Mouse (Mus musculus): ENCODE data around the gene Gtdc1.

Gtdc1 gene

GRCm38 (mm10) chr2:44924618-44925017 is 2.8 kb downstream of the Gtdc1 start:
- no peak for DNase-seq (ENCODE audit: low spot score in 2 of 2)

- no peak for DNase-seq (ENCODE audit: low spot score in 2 of 2)
Observed at GRCm38 (mm10) chr2:44923056-44923883, 4.2 kb downstream of the Gtdc1 start.

- no peak for DNase-seq (ENCODE audit: low spot score in 2 of 2)
Observed at GRCm38 (mm10) chr2:44922500-44922899, 5.0 kb downstream of the Gtdc1 start.

GRCm38 (mm10) chr2:44920471-44920870 is 7.0 kb downstream of the Gtdc1 start:
- no peak for DNase-seq (ENCODE audit: low spot score in 2 of 2)

- no peak for DNase-seq (ENCODE audit: low spot score in 2 of 2)
Observed at GRCm38 (mm10) chr2:44919326-44919725, 8.1 kb downstream of the Gtdc1 start.

- no peak for DNase-seq (ENCODE audit: low spot score in 2 of 2)
Observed at GRCm38 (mm10) chr2:44918737-44919136, 8.7 kb downstream of the Gtdc1 start.

- DNase-seq (ENCODE audit: low spot score in 2 of 2): no peak
Observed at GRCm38 (mm10) chr2:44916286-44916685, 11.2 kb downstream of the Gtdc1 start.

- no peak for DNase-seq (ENCODE audit: low spot score in 2 of 2)
Observed at GRCm38 (mm10) chr2:44897801-44898200, 29.7 kb downstream of the Gtdc1 start.

- no peak for DNase-seq (ENCODE audit: low spot score in 2 of 2)
Observed at GRCm38 (mm10) chr2:44873718-44874117, 53.7 kb downstream of the Gtdc1 start.

- no peak for DNase-seq (ENCODE audit: low spot score in 2 of 2)
Observed at GRCm38 (mm10) chr2:44864726-44865125, 62.7 kb downstream of the Gtdc1 start.

- no peak for DNase-seq (ENCODE audit: low spot score in 2 of 2)
Observed at GRCm38 (mm10) chr2:44854475-44854874, 73.0 kb downstream of the Gtdc1 start.

- DNase-seq (ENCODE audit: low spot score in 2 of 2): no peak
Observed at GRCm38 (mm10) chr2:44849666-44850065, 77.8 kb downstream of the Gtdc1 start.

GRCm38 (mm10) chr2:44848156-44848555 is 79.3 kb downstream of the Gtdc1 start:
- DNase-seq (ENCODE audit: low spot score in 2 of 2): no peak

- DNase-seq (ENCODE audit: low spot score in 2 of 2): no peak
Observed at GRCm38 (mm10) chr2:44845424-44845823, 82.0 kb downstream of the Gtdc1 start.

- DNase-seq (ENCODE audit: low spot score in 2 of 2): no peak
Observed at GRCm38 (mm10) chr2:44829753-44830152, 97.7 kb downstream of the Gtdc1 start.

GRCm38 (mm10) chr2:44829346-44829745 is 98.1 kb downstream of the Gtdc1 start:
- DNase-seq (ENCODE audit: low spot score in 2 of 2): no peak

GRCm38 (mm10) chr2:44826609-44827008 is 100.8 kb downstream of the Gtdc1 start:
- DNase-seq (ENCODE audit: low spot score in 2 of 2): no peak

- DNase-seq (ENCODE audit: low spot score in 2 of 2): no peak
Observed at GRCm38 (mm10) chr2:44817787-44818186, 109.7 kb downstream of the Gtdc1 start.

- DNase-seq (ENCODE audit: low spot score in 2 of 2): no peak
Observed at GRCm38 (mm10) chr2:44813729-44814128, 113.7 kb downstream of the Gtdc1 start.

- no peak for DNase-seq (ENCODE audit: low spot score in 2 of 2)
Observed at GRCm38 (mm10) chr2:44804497-44804896, 123.0 kb downstream of the Gtdc1 start.

- DNase-seq (ENCODE audit: low spot score in 2 of 2): no peak
Observed at GRCm38 (mm10) chr2:44801361-44801760, 126.1 kb downstream of the Gtdc1 start.

- DNase-seq (ENCODE audit: low spot score in 2 of 2): no peak
Observed at GRCm38 (mm10) chr2:44791840-44792239, 135.6 kb downstream of the Gtdc1 start.

- DNase-seq (ENCODE audit: low spot score in 2 of 2): no peak
Observed at GRCm38 (mm10) chr2:44791134-44791533, 136.3 kb downstream of the Gtdc1 start.

- no peak for DNase-seq (ENCODE audit: low spot score in 2 of 2)
Observed at GRCm38 (mm10) chr2:44782746-44783145, 144.7 kb downstream of the Gtdc1 start.

All from thymus, postnatal 10 days (tissue).